Mouse (Mus musculus) neural tube, embryonic 10.5 days (tissue): ENCODE results near the gene Gm10840.
"Not testable (repeated sequence)": the region's sequence is repeated elsewhere in the genome, so short reads cannot be mapped to it uniquely, and the experiment has no call there.

ENCODE experiments used
- DNase-seq: peaks from one replicate; pipeline ENCODE4 v3.0.0-alpha.2; 2017; ENCODE audit warnings: low spot score; ENCODE audit errors: extremely low spot score

Gene Gm10840

GRCm38 (mm10) chr11:106195341-106195740 lies 34.7 kb downstream of the Gm10840 start:
- DNase-seq = no peak

GRCm38 (mm10) chr11:106198277-106198676 lies 37.6 kb downstream of the Gm10840 start:
- DNase-seq = no peak

DNA sequence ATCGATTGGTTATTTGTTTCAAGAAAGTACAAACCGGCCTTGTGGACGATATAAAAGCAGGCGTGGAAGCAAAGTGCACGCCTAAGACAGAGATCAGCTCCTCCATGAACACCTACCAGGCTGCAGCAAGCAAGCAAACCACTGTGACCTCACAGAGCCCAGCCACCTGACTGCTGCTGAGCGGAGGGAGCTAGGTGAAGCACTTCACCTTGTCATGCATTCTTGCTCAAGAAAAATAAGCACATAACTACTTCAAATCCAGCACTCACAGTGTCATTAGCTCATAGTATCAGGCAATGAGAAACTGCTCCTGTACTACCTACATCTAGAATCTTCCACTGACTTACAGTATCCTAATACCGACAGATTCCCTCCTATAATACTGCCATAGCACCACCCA lies 39.3 kb downstream of the Gm10840 start:
- not testable (repeated sequence) for DNase-seq

DNA sequence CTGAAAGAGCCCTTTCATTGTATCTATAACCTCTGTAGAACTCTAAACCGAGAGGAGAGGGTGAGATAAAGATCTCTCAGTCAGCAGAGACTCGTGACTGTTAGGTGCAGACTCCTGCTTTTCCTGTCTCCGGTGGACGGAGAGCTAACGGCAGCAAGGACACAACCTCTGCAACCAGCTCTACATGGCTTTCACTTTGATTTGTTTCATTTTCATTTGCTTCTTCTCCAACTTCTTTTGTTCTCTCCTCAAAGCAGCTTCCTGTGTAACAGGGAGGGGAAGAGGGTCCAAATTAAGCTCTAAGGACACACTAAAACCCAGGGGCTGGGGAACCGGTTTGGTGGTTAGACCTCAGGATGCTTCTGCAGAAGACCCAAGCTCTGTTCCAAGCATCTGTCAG lies 40.1 kb downstream of the Gm10840 start:
- no peak for DNase-seq

- no peak for DNase-seq
These were observed 40.9 kb downstream of the Gm10840 start for GRCm38 (mm10) chr11:106201337-106202122.

- no peak for DNase-seq
These were observed 41.4 kb downstream of the Gm10840 start, which contains the start of gene Strada for GRCm38 (mm10) chr11:106202123-106202465. Gene Strada, minus strand, starts transcription at chr11:106202168.
